Mouse (Mus musculus) adrenal gland, adult 18-20 months (tissue): ENCODE data around the gene Cacna1h. TPM values are rescaled to one million over a fixed set of nuclear protein-coding genes. Genes with fewer than 3 reads are reported as not detected.

Source experiments
- DNase-seq, 2 experiments: peaks; one replicate each; pipeline ENCODE4 v3.0.0; 2021 to 2022; ENCODE audit warnings: low spot score in 2 of 2
- total RNA-seq, 2 experiments: library from RNA; stranded (reverse); gene quantifications; 1 replicate in 1 of 2; 2 replicates in 1 of 2; pipeline ENCODE4 v1.2.3; 2021

Gene Cacna1h
- total RNA-seq, 2 experiments from 2014 or later, result 69.5 to 83.9 TPM

- no peak for DNase-seq
Measured at GRCm38 (mm10) chr17:25447865-25448264, 14.3 kb upstream of the Cacna1h start.

GRCm38 (mm10) chr17:25445841-25446240, 12.3 kb upstream of the Cacna1h start:
- DNase-seq, result no peak

- no peak for DNase-seq
Measured at GRCm38 (mm10) chr17:25445074-25445473, 11.5 kb upstream of the Cacna1h start.

- no peak for DNase-seq
Measured at GRCm38 (mm10) chr17:25442889-25443288, 9.3 kb upstream of the Cacna1h start.

GRCm38 (mm10) chr17:25441417-25441816, 7.8 kb upstream of the Cacna1h start:
- no peak for DNase-seq

GRCm38 (mm10) chr17:25433223-25433616, 363 bp downstream of the Cacna1h start:
- DNase-seq, result no peak

GRCm38 (mm10) chr17:25432433-25433181, 976 bp downstream of the Cacna1h start:
- DNase-seq, result peak in 1 of 2 experiments; percentile 46

GRCm38 (mm10) chr17:25430534-25430933, 3.0 kb downstream of the Cacna1h start:
- no peak for DNase-seq

- DNase-seq, result no peak
Measured at GRCm38 (mm10) chr17:25429886-25430285, 3.7 kb downstream of the Cacna1h start.

GRCm38 (mm10) chr17:25429240-25429639, 4.3 kb downstream of the Cacna1h start:
- no peak for DNase-seq

- DNase-seq, result peak; percentile 51 to 55
Measured at GRCm38 (mm10) chr17:25427441-25427840, 6.1 kb downstream of the Cacna1h start.

GRCm38 (mm10) chr17:25425996-25426395, 7.6 kb downstream of the Cacna1h start:
- no peak for DNase-seq

GRCm38 (mm10) chr17:25424526-25425080, 9.0 kb downstream of the Cacna1h start:
- no peak for DNase-seq

- DNase-seq, result no peak
Measured at GRCm38 (mm10) chr17:25420998-25421397, 12.6 kb downstream of the Cacna1h start.

- no peak for DNase-seq
Measured at GRCm38 (mm10) chr17:25418926-25419325, 14.7 kb downstream of the Cacna1h start.

GRCm38 (mm10) chr17:25417990-25418389, 15.6 kb downstream of the Cacna1h start:
- no peak for DNase-seq

- DNase-seq, result no peak
Measured at GRCm38 (mm10) chr17:25416219-25416618, 17.4 kb downstream of the Cacna1h start.

- no peak for DNase-seq
Measured at GRCm38 (mm10) chr17:25415421-25415913, 18.1 kb downstream of the Cacna1h start.

GRCm38 (mm10) chr17:25414917-25415316, 18.7 kb downstream of the Cacna1h start:
- DNase-seq, result no peak

GRCm38 (mm10) chr17:25414209-25414608, 19.4 kb downstream of the Cacna1h start:
- DNase-seq, result no peak

GRCm38 (mm10) chr17:25411251-25411650, 22.3 kb downstream of the Cacna1h start:
- DNase-seq, result no peak

GRCm38 (mm10) chr17:25410786-25411185, 22.8 kb downstream of the Cacna1h start:
- DNase-seq, result no peak

- DNase-seq, result no peak
Measured at GRCm38 (mm10) chr17:25410180-25410579, 23.4 kb downstream of the Cacna1h start.
